Mouse (Mus musculus) lung, postnatal 36 days (tissue): ENCODE measurements around the gene Spon2.

Experiments used
- DNase-seq: peaks from one replicate; pipeline ENCODE4 v3.0.0; 2022; ENCODE audit warnings: mixed read lengths

The Spon2 gene

DNA sequence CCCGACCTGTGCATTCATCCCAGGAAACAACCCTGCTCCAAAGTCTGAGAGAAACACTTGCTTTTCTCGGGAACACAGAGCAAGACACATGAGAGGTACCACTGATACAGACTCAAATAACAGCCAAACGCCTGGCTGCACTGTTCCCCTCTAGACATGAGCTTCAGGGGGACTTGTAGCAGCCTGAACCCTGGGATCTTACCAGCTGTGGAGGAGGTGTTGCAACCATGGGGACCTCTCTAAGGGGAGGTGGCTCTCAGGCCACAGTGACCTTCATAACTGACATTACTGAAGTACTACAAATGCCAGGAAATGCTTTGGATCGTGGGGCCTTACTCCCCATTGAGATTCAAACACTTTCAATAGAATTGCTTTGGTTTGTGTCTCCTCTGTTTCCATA, 3.5 kb downstream of the Spon2 start:
- no peak for DNase-seq

DNA sequence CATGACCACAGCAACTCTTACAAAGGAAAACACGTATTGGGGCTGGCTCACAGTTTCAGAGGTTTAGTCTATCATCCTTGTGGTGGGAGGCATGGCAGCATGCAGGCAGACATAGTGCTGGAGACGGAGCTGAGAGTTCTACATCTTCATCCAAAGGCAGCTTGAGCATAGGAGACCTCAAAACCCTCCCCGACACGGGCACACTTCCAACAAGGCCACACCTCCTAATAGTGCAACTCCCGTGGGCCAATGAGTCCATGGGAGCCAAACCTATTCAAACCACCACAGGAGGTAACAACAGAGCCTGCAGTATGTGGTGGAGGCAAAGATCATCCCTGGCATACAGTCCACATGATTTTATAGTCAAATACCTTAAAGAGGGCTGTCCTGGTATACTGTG, 7.0 kb downstream of the Spon2 start:
- DNase-seq, result no peak

DNA sequence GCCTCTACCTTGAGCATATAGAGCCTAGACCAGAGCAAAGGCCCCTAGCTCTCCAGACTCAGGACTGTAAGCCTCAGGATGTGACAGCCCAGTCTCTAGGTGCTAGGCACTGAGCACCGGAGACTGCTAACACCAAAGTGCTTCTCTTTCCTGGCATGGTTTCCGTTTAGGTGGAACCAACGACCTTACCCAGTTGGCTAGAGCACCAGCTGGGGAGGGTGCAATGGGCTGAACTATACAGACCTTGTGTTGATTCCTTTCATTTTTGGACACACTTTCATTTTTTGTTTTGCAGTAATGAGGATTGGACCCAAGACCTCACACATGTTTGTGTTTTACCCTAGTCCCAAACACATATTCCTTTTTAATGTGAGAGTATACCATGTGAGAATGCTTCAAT, 7.7 kb downstream of the Spon2 start:
- no peak for DNase-seq

DNA sequence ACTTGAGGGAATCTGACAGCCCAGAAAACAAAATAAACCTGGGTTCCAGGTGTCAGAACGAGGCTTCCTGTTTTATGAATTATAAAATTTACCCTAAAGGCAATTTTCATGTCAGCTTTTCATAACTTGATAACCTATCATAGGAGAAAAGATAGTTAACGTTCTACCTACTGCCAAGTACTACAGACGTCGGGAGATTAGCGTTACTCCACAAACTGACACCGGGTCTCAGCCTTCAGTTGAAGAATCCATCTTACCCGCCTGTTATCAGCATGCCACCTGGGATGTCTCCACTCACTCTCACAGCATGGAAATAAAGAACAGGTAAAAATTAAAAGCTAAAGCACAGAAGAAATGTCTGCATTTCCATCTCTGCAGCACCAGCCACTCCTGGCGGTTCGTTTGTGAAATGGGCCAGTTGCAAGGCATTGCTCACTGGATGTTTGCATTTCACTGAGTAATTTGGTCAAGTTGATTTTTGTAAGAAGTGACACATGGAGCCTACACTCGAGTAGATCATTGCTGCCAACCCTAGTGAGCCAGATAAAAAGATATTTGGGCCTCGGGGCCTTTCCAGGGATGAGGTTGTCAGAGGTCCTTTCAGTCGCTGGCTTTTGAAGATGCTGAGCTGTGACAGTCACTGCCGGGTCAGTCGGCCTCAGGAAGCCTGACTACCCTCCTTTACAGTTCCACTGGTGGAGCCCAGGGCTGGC, 9.6 kb downstream of the Spon2 start:
- no peak for DNase-seq

DNA sequence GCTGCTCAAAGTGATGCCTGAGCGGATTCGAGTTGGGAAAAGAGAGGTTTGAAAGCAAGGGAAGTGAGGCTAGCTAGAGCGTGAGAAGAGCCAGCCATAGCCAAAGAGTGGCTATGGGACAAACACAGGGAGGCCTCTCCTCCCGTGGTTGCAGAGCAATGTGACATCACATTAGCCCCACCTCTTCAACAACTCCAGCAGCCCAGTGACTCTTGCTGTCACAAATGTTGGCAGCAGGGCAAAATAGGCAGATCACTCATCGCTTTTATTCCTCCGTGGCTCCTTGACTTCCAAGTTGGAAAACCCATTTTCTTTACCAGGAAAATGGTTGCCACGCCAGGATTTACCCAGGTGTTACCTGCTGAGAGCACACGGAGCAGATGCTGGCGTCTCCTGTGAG, 11.1 kb downstream of the Spon2 start:
- no peak for DNase-seq

DNA sequence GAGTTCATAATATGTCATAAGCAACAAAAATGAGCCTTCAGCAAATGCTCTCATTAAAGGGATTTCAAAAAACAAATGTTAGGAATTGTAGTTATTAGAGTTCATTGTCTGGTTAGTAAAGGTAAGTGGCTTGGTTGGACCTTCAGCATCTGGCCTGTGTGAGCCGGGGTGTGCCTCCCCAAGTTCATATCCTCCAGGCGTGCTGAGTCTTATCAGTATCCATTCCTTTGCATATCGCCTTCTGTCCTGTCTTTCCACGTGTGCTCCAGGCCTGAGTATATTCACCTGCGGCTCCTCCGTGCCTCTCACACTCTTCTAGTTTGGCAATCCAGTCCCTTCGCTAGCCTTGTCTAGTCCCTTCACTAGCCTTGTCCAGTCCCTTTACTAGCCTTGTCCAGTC, 11.9 kb downstream of the Spon2 start:
- DNase-seq, result no peak

DNA sequence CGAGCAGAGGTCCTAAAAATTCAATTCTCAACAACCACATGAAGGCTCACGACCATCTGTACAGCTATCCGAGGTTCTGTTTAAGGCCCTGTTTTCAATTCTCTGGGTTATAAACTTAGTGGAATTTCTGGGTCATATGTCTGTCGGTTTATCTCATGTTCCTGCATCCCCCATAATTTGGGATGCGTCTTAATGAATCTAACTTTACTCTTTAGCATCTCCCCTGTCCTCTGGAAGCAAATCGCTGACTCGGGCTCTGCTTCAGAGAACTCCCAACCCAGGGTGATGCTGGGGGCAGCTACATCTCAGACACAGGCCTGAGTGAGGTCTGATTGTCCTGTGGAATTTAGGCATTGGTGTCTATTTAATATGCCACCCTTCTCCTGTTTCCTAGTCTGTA, 14.0 kb downstream of the Spon2 start:
- no peak for DNase-seq

DNA sequence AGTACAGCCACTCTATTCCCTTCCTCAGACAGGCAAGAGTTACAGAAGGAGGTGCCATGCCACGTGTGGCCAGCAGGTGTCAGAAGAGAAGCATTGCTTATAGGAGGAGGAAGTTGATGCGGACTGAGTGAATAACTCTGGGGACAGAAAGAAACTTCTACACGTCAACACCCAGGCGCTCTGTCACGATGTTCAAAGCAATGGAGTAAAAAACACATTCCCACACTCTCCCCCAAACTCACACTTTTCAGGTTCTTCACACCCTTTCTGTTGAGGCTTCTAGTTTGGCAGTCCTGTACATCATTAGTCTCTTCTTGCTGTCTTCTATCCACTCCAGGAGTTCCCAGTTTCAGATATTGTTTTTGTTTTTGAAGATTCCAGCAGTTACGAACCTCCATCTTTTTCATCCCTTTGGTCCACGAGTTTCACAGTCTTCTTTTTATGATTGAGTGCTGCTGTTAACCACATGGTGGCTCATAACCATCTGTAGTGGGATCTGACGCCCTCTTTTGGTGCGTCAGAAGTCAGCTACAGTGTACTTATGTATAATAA, 14.5 kb downstream of the Spon2 start:
- peak; percentile 88 for DNase-seq

DNA sequence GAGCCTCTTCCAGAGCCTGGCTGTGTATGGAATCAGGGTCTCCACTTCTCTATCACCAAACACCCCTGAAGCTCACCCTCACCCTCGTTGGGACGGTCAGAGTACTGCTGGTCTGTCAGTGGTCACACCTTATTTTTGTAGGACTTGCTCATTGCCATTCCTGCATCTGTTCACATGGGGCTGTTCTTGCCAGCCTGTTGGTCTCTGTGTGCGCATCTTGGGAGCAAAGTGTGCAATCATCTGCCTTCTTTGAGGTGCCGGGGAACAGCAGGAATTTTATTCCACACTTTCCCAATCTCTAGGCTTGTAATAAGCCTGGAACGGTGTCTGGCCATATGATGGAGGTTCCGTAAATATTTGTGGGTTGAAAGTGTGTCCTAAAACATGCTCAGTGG, 15.1 kb downstream of the Spon2 start:
- no peak for DNase-seq

DNA sequence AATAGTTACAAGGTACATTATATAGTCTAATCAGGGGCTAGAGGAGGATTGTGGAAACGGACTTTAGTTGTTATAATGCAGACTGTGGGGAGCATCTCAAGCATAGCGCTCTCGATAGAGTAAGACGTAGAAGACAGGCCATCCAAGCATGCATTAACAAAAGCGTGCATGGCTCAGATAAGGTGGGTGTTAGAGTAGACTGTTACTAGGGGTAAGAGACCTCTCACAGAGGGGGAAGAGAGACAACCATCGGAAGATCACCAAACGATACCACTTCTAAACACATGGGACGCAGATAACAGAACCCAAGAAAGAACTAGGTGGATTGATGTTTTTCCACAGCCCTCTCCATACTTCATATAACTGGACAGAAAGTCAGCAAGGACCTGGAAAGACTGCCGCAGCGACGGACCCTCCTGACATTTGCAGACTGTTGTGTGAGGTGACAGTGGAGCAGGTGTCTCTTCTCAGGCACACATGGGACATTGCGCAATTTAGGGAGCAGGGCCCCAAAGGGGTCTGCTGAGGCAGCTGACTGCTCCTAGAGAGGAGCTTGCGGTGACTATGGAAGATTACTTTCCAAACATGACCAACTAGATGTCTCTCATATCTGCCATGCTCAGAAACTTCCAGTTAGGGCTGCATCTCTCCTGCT, 15.6 kb downstream of the Spon2 start:
- no peak for DNase-seq

DNA sequence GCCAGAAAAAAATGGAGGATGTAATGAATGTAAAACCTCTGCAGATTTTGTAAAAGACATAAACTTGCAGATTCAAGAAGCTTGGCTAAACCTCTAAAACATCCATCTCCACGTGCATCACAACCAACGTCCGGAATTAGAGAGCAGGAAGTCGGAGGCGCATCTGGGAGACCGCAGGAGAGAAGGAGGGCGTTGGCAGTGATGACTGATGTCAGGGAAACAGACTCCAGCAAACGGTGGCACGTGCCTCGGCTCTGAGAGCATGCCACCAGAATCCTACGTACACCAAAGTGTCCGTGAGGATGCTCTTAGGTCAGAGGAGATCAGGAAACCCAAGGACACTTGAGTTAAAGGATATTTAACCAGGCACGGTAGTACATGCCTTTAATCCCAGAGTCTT, 16.6 kb downstream of the Spon2 start:
- DNase-seq, result no peak

DNA sequence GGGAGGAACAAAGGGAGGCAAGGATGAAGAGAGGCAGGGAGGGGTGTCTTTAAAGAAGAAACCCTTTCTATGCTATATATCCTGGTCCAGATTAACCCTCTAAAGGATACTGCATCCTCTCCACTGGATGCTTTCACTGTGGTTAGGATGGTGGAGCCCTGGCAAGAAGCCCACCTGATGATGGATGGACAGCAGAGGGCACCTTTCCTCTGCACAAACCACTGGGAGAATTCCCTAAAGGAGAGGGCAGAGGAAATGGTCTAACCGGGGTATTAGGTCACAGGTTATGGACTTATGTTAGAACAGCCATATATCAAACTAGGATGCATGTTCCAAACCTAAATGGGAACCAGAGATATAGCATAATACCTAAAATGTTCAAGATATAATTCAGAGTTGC, 18.2 kb downstream of the Spon2 start:
- DNase-seq, result no peak

DNA sequence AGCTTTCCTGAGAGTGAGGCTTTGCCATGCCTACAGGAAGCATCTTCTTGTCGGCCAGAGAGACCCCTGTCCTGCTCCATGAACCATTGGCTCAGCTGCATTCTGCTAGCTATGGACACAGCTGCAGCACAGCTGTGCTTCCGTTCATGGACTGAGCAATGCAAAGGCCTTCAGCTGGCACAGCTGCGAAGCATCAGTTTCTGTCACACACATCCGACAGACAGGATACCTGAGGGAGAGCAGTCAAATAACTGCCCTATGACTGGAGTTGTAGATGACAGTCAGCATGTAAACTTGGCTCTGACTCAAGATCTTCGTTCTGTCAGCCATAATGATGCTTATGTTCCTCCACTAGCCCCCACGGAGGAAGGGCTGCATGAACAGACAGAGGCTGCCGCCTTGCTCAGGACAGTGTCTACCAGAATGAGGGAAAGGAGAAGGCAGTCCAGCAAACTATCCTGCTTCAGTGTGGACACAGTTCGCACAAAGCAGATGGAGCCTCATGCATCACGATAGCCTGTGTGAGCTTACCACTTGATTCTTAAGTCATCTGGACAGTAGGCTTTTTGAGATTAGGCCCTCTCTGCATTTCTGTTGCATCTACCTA, 22.9 kb downstream of the Spon2 start:
- no peak for DNase-seq

DNA sequence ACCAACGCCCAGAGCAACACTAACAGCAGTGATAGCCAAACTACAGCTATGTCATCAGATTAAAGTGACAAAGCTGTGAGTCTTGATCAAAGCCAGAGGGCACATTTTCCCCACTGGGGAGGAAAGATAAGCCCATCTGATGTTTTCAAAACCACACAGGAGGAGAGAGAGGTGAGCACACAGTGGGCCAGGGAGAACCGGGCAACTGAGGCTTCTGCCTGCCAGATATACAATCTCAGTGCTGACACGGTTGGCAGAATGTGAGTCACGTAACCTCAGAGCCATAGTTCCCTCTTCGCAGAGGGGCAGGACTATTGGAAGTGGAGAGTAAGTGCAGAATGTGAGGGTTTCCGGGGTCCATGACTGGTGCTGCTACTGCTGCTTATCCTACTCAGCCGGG, 24.7 kb downstream of the Spon2 start:
- DNase-seq, result peak; percentile 9
